Mouse (Mus musculus) ovary, adult 18-20 months (tissue): Measurements from ENCODE around the gene Best3.
"Not testable (repeated sequence)": the region's sequence is repeated elsewhere in the genome, so short reads cannot be mapped to it uniquely, and the experiment has no call there.

ENCODE experiments used
- DNase-seq: peaks from one replicate; pipeline ENCODE4 v3.0.0; 2022; ENCODE audit warnings: low spot score, mixed read lengths

Gene Best3

GRCm38 (mm10) chr10:116978841-116979240 is 7.3 kb upstream of the Best3 start:
- DNase-seq, result no peak

GRCm38 (mm10) chr10:116980273-116980672 is 5.8 kb upstream of the Best3 start:
- no peak for DNase-seq

GRCm38 (mm10) chr10:116980888-116981287 is 5.2 kb upstream of the Best3 start:
- DNase-seq, result no peak

- no peak for DNase-seq
These were observed 3.6 kb upstream of the Best3 start for GRCm38 (mm10) chr10:116982526-116982925.

GRCm38 (mm10) chr10:116984836-116985235 is 1.3 kb upstream of the Best3 start:
- DNase-seq, result no peak

GRCm38 (mm10) chr10:116993971-116994370 is 7.9 kb downstream of the Best3 start:
- no peak for DNase-seq

GRCm38 (mm10) chr10:116995162-116995561 is 9.0 kb downstream of the Best3 start:
- DNase-seq, result no peak

GRCm38 (mm10) chr10:116995584-116996235 is 9.6 kb downstream of the Best3 start:
- no peak for DNase-seq

GRCm38 (mm10) chr10:116996236-116996600 is 10.1 kb downstream of the Best3 start:
- peak; percentile 63 for DNase-seq

GRCm38 (mm10) chr10:116998716-116999455 is 12.8 kb downstream of the Best3 start:
- no peak for DNase-seq

GRCm38 (mm10) chr10:117000975-117001374 is 14.9 kb downstream of the Best3 start:
- DNase-seq, result peak; percentile 37

- no peak for DNase-seq
These were observed 18.6 kb downstream of the Best3 start for GRCm38 (mm10) chr10:117004695-117005094.

- no peak for DNase-seq
These were observed 19.8 kb downstream of the Best3 start for GRCm38 (mm10) chr10:117005707-117006464.

- DNase-seq, result no peak
These were observed 23.6 kb downstream of the Best3 start for GRCm38 (mm10) chr10:117009691-117010090.

GRCm38 (mm10) chr10:117011047-117011446 is 24.9 kb downstream of the Best3 start:
- DNase-seq, result no peak

- DNase-seq, result no peak
These were observed 27.7 kb downstream of the Best3 start for GRCm38 (mm10) chr10:117013689-117014390.

- no peak for DNase-seq
These were observed 28.5 kb downstream of the Best3 start for GRCm38 (mm10) chr10:117014565-117014964.

- DNase-seq, result no peak
These were observed 32.2 kb downstream of the Best3 start for GRCm38 (mm10) chr10:117018281-117018840.

- DNase-seq, result no peak
These were observed 35.1 kb downstream of the Best3 start for GRCm38 (mm10) chr10:117021020-117021754.

- DNase-seq, result no peak
These were observed 37.6 kb downstream of the Best3 start for GRCm38 (mm10) chr10:117023693-117024092.

- not testable (repeated sequence) for DNase-seq
These were observed 39.7 kb downstream of the Best3 start for GRCm38 (mm10) chr10:117025776-117026175.
